Mouse (Mus musculus) midbrain, embryonic 10.5 days (tissue): ENCODE measurements around the gene Ctxn2. TPM values are rescaled to one million over a fixed set of nuclear protein-coding genes. Genes with fewer than 3 reads are reported as not detected.
"Not testable (repeated sequence)": the region's sequence is repeated elsewhere in the genome, so short reads cannot be mapped to it uniquely, and the experiment has no call there.

Source experiments
- DNase-seq: peaks from one replicate; pipeline ENCODE4 v3.0.0-alpha.2; 2017; ENCODE audit warnings: low spot score
- H3K27ac ChIP-seq: fragments of 300-500 bp; sonication (generic); replicated peaks from 2 replicates; pipeline ENCODE4 v1.5.1; 2016; ENCODE audit warnings: mild to moderate bottlenecking
- H3K27me3 ChIP-seq: fragments of 300-500 bp; sonication (generic); 2 replicates; pipeline ENCODE4 v1.6.1; 2016; ENCODE audit warnings: low read depth, mild to moderate bottlenecking; ENCODE audit not compliant: poor library complexity, severe bottlenecking
- H3K36me3 ChIP-seq: fragments of 300-500 bp; sonication (generic); 2 replicates; pipeline ENCODE4 v1.6.1; 2016; ENCODE audit warnings: mild to moderate bottlenecking, moderate library complexity
- H3K4me1 ChIP-seq: fragments of 300-500 bp; sonication (generic); 2 replicates; pipeline ENCODE4 v1.6.1; 2016
- H3K4me3 ChIP-seq: fragments of 300-500 bp; sonication (generic); 2 replicates; pipeline ENCODE4 v1.5.1; 2016; ENCODE audit warnings: mild to moderate bottlenecking, moderate library complexity
- H3K9me3 ChIP-seq: fragments of 300-500 bp; sonication (generic); replicated peaks from 2 replicates; pipeline ENCODE4 v1.6.1; 2016; ENCODE audit warnings: mild to moderate bottlenecking
- WGBS: fragments of 180-500 bp; shearing (Covaris S2); methylation state at CpG from one replicate; pipeline ENCODE4 v1.1.7; 2016; 5-methylcytosine and 5-hydroxymethylcytosine counted together
- polyA plus RNA-seq: library from polyadenylated mRNA; unstranded; fragments of >200 nt; fragmentation: Nextera tagmentation; extraction: Ambion mirVana; gene quantifications from 2 replicates; pipeline ENCODE4 v1.2.1, GENCODE M21; 2016

The Ctxn2 gene
- polyA plus RNA-seq: 0.17 TPM in 1 of 2 replicates, not detected in the other

DNA sequence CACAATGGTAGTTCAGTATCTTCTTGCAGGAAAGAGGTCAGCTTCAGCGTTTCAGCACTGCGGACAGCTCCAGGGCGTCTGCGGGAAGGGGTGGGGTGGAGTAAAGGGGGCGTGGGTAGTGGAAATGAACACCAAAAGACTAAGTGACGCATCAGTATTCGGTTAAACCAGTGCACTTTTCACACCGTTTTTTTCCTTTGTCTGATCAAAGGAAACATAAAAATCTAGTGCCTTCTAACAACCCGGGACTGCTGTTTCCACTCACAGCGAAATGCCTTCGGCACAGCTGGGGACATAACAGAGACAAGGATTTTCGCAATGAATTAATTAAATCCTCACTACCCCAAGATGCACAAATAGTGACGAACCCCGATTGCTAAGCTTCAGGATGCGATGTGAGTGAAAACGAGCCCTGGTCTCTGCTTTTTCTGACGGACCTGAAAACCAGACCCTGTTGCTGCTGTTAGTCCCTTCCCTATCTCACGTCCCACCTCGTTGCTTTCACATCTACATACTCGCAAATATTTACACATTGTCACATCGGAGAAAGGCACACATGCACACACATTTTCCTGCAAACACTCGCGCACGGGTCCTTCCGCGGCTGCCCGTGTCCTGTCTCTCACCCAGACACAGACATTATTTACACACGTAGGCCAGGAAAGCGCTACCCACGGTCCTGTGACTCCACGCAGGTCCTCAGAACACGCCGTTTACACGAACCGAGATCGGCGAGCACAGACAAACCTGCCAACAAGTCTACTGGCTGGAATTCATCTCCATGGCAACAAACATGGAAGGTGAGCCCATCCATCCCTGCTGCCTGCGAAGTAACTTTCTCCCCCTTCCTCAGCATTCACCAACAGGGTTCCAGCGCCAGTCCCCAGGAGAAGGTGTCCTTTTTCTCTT is at the start of gene Ctxn2:
Ctxn2 (plus strand) TSS at position 790 of the 909 bp plus-strand sequence.
- 1% methylated on average over 39 of the region's 39 CpGs for whole genome bisulfite sequencing
- peak; percentile 82 for DNase-seq
- peak within 1 kb of the TSS; percentile 53 for H3K4me3 ChIP-seq
- peaks cover 10% of the 10 kb centered on the region for H3K4me1 ChIP-seq
- no peaks in the 10 kb centered on the region for H3K36me3 ChIP-seq
- H3K27me3 ChIP-seq: peaks cover 10% of the 10 kb centered on the region
- no peaks in the 10 kb centered on the region for H3K9me3 ChIP-seq
- H3K27ac ChIP-seq: no peak within 1 kb of the TSS

- Histone ChIP-seq H3K9me3 (no peaks in the 10 kb centered on the region), H3K27me3 (no peaks in the 10 kb centered on the region), H3K4me1 (no peaks in the 10 kb centered on the region), H3K27ac (no peak overlapping the region), H3K36me3 (peaks cover 97% of the 10 kb centered on the region), H3K4me3 (no peak overlapping the region)
- DNase-seq: no peak
- 97% methylated on average over 7 of the region's 7 CpGs for WGBS
Observed at GRCm38 (mm10) chr2:125088757-125089156, 47.7 kb upstream of the Ctxn2 start.

GRCm38 (mm10) chr2:125092123-125092522 is 44.4 kb upstream of the Ctxn2 start:
- not testable (repeated sequence) for H3K9me3 ChIP-seq, H3K27ac ChIP-seq, DNase-seq, H3K4me3 ChIP-seq, H3K4me1 ChIP-seq, H3K27me3 ChIP-seq
- peaks cover 97% of the 10 kb centered on the region for H3K36me3 ChIP-seq
- 86% methylated on average over 3 of the region's 3 CpGs for whole genome bisulfite sequencing

GRCm38 (mm10) chr2:125104491-125104890 is 32.0 kb upstream of the Ctxn2 start:
- peaks cover 94% of the 10 kb centered on the region for H3K36me3 ChIP-seq
- not testable (repeated sequence) for DNase-seq, H3K4me3 ChIP-seq, H3K27ac ChIP-seq, H3K4me1 ChIP-seq, H3K27me3 ChIP-seq, H3K9me3 ChIP-seq
- 97% methylated on average over 13 of the region's 13 CpGs for WGBS

GRCm38 (mm10) chr2:125106536-125106935 is 30.0 kb upstream of the Ctxn2 start:
- H3K4me3 ChIP-seq, DNase-seq, H3K27me3 ChIP-seq, H3K27ac ChIP-seq, H3K9me3 ChIP-seq, H3K4me1 ChIP-seq: not testable (repeated sequence)
- 93% methylated on average over 4 of the region's 4 CpGs for WGBS
- H3K36me3 ChIP-seq: peaks cover 93% of the 10 kb centered on the region

DNA sequence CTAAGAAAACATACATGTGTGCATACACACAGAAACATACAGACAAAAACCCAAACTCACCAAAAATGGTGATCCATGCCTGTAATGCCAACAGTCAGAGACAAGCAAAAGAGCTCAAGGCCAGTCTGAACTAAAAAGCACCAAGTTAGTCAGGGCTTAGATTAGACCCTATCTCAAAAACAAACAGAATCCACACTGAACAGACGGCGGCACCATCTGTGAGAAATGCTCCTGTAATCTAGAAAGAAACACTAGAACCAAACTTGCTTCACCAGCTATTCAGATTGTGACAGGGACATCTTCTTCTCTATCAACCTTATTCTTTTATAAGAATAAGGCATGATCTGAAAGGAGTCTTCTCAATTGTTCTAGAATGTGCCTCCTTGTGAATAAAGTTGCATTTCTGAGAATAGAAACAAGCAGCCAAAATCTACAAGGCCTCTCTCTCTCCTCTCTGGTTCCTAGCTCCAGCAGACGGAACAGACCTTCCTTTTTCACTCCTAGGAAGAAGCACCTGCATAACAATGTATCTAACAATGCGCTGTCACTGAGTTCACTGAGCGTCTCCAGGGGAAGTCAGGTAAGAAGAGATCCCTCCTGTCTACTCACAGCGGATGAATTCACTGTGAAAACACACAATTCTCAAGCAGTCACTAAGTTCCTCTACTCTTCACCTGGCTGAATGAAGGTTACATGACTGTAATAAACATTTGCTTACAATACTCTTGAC is 16.9 kb upstream of the Ctxn2 start:
- H3K27me3 ChIP-seq: no peaks in the 10 kb centered on the region

DNA sequence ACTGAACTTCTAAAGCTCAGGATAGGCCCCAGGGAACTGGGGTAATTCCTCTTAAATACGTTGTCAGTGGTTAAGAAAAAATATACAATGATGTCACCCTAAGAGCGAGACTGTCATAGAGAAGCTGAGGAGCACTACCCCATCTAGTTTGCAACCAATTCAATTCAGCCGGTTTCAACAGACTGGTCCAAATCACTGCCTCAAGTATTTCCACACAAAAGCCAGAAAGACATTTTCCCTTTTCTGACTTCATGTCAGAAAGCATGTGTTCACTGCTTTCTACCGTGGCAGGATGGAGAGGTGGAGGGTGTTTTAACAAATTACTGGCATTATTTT is 14.2 kb upstream of the Ctxn2 start:
- 0 out of 2 replicates have a peak, but pooled peaks cover 3% of the 10 kb centered on the region for H3K27me3 ChIP-seq
- H3K9me3 ChIP-seq: no peaks in the 10 kb centered on the region
- peak overlapping the region; percentile 100 for H3K27ac ChIP-seq
- H3K4me1 ChIP-seq: peaks cover 29% of the 10 kb centered on the region
- no peak for DNase-seq
- peak overlapping the region; percentile 88 for H3K4me3 ChIP-seq
- 0 out of 2 replicates have a peak, but pooled peaks cover 2% of the 10 kb centered on the region for H3K36me3 ChIP-seq
- WGBS: 12% methylated on average over 4 of the region's 4 CpGs

More for the DNA sequence above, 16.9 kb upstream of the Ctxn2 start:
- DNase-seq: no peak
- Histone ChIP-seq H3K27ac (no peak overlapping the region), H3K4me3 (no peak overlapping the region), H3K9me3 (no peaks in the 10 kb centered on the region), H3K4me1 (peaks cover 29% of the 10 kb centered on the region), H3K36me3 (peaks cover 25% of the 10 kb centered on the region)
- WGBS: 73% methylated on average over 6 of the region's 6 CpGs

DNA sequence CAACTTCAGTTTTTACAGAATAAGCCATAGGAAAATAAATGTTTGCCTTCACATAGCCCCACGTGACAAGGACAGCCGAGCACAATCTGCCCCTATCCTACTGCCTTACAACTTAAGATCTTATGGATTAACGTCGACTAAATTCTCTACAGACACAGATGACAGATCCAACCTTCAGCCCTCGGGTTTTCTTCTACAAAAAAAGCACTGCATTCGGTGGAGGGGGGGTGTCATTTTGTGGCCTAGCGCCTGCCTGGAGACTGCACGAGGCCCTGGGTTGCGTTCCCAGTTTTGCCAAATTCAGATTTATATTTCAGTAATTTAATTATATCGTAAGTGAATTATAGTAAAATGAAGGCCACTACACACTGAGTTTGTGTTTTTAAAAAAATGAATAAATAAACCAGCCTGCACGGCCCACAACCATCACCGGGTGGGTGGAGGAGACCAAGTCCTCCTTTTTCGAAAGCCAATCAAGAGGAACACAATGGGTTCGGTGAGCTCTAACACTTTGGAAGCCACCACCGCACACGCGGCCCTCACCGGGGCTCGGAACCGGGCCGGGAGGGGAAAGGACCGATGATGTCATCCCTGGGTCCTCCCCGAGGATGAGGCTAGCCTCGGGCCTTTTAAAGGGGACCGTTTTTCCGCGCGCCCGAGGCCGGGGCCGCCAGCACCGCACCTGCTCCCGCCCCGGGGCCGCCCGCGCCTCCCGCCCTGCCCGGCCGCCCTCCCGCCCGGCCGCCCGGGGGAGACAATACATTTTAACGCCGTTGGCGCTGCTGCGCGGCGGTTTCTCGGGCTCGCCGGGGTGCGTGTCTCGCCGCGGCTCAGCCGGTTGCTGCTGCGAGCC is 13.6 kb upstream of the Ctxn2 start:
- Histone ChIP-seq H3K4me1 (peaks cover 29% of the 10 kb centered on the region), H3K9me3 (no peaks in the 10 kb centered on the region), H3K27ac (peak overlapping the region; percentile 100), H3K36me3 (0 out of 2 replicates have a peak, but pooled peaks cover 2% of the 10 kb centered on the region), H3K27me3 (0 out of 2 replicates have a peak, but pooled peaks cover 3% of the 10 kb centered on the region), H3K4me3 (peak overlapping the region; percentile 88)
- under 1% methylated on average over 50 of the region's 59 CpGs for WGBS
- DNase-seq: peak; percentile 56

DNA sequence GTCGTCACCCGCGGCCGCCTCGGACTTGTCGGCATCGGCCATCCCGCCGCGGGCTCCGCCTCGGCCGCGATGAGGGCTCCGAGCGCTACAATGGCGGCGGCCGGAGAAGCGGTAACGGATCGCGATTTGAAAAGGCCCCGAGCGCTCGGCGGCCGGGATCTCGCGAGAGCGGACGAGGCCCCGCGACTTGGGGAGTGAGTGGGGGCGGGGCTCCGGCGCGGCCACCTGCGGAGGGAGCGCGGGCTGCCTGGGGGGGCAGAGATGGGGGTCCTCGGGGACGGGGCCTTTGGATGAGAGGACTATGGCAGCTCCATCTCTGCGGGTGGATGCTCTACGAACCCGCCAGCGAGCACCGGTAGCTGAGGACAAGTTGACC is 13.0 kb upstream of the Ctxn2 start, which contains the start of gene Myef2:
Myef2 (minus strand) TSS at position 185 of the 376 bp plus-strand sequence.
- 1% methylated on average over 45 of the region's 48 CpGs for WGBS

DNA sequence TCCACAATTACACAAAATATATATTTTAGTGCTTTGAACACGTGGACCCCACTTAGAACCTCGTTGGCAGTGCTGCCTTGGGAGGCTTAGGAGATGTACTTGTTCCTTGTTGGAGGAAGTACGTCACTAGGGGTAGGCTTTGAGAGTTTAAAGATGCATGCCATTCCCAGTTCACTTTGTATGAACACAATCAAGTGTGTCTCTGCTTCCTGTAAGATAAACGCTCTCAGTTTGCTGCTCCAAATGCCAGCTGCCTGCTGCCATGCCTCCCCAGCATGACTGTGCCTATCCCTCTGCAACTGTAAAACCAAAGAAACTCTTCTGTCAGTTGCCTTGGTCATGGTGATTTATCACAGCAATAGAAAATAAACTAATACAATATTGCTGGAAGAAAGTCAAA is 10.7 kb upstream of the Ctxn2 start:
- WGBS: 48% methylated on average over 4 of the region's 4 CpGs
- H3K4me1 ChIP-seq: peaks cover 16% of the 10 kb centered on the region
- no peaks in the 10 kb centered on the region for H3K9me3 ChIP-seq
- no peak for DNase-seq
- H3K27ac ChIP-seq: no peak overlapping the region
- H3K27me3 ChIP-seq: 0 out of 2 replicates have a peak, but pooled peaks cover 3% of the 10 kb centered on the region
- H3K36me3 ChIP-seq: no peaks in the 10 kb centered on the region
- H3K4me3 ChIP-seq: no peak overlapping the region

More for the DNA sequence above, 13.0 kb upstream of the Ctxn2 start, which contains the start of gene Myef2:
- Histone ChIP-seq H3K9me3 (no peaks in the 10 kb centered on the region), H3K27ac (peak within 1 kb of the TSS; percentile 100), H3K27me3 (0 out of 2 replicates have a peak, but pooled peaks cover 3% of the 10 kb centered on the region), H3K4me3 (peak within 1 kb of the TSS; percentile 88), H3K4me1 (peaks cover 29% of the 10 kb centered on the region), H3K36me3 (0 out of 2 replicates have a peak, but pooled peaks cover 2% of the 10 kb centered on the region)
- peak; percentile 87 for DNase-seq

GRCm38 (mm10) chr2:125126792-125127191 is 9.7 kb upstream of the Ctxn2 start:
- Histone ChIP-seq H3K4me1 (peaks cover 6% of the 10 kb centered on the region), H3K4me3 (no peak overlapping the region), H3K9me3 (no peaks in the 10 kb centered on the region), H3K27ac (no peak overlapping the region), H3K36me3 (no peaks in the 10 kb centered on the region), H3K27me3 (0 out of 2 replicates have a peak, but pooled peaks cover 3% of the 10 kb centered on the region)
- DNase-seq: no peak
- WGBS: 82% methylated on average over 3 of the region's 3 CpGs

DNA sequence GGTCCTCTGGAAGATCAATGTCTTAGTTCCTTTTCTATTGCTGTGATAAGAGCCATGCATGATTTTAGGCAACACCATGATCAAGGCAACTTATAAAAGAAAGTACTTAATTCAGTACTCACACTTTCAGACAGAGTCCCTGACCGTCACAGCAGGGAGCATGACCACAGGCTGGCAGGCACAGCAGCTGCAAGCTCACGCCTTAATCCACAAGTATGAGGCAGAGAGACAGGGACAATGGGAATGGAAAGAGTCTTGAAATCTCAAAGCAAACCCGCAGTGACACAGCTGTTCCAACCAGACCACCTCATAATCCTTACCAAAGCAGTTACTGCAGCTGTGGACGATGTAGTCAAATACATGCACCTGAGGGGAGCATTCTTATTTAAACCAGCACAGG is 2.4 kb upstream of the Ctxn2 start:
- peaks cover 10% of the 10 kb centered on the region for H3K27me3 ChIP-seq
- no peak for DNase-seq
- no peak overlapping the region for H3K27ac ChIP-seq
- WGBS: 22% methylated on average over 4 of the region's 4 CpGs
- peaks cover 10% of the 10 kb centered on the region for H3K4me1 ChIP-seq
- no peaks in the 10 kb centered on the region for H3K9me3 ChIP-seq
- no peak overlapping the region for H3K4me3 ChIP-seq
- no peaks in the 10 kb centered on the region for H3K36me3 ChIP-seq
